Mouse (Mus musculus) forebrain, embryonic 15.5 days (tissue): ENCODE measurements around the gene Nrl. TPM values are rescaled to one million over a fixed set of nuclear protein-coding genes. Genes with fewer than 3 reads are reported as not detected.

Source experiments
- ATAC-seq: fragments of 200-750 bp; cut with Nextera tagmentation; replicated peaks from 2 replicates; pipeline ENCODE4 v1.8.0; 2017; ENCODE audit warnings: mild to moderate bottlenecking, moderate TSS enrichment, moderate library complexity
- H3K27ac ChIP-seq: fragments of 300-500 bp; sonication (generic); replicated peaks from 2 replicates; pipeline ENCODE4 v1.5.1; 2015; ENCODE audit warnings: mild to moderate bottlenecking, inconsistent platforms
- H3K27me3 ChIP-seq: fragments of 300-500 bp; sonication (generic); 2 replicates; pipeline ENCODE4 v1.6.1; 2015; ENCODE audit warnings: inconsistent platforms
- H3K36me3 ChIP-seq: fragments of 300-500 bp; sonication (generic); 2 replicates; pipeline ENCODE4 v1.6.1; 2015; ENCODE audit warnings: mild to moderate bottlenecking, inconsistent platforms
- H3K4me1 ChIP-seq: fragments of 300-500 bp; sonication (generic); 2 replicates; pipeline ENCODE4 v1.6.1; 2015; ENCODE audit warnings: inconsistent platforms
- H3K4me2 ChIP-seq: fragments of 300-500 bp; sonication (generic); replicated peaks from 2 replicates; pipeline ENCODE4 v1.6.1; 2015; ENCODE audit warnings: mild to moderate bottlenecking, inconsistent platforms
- H3K4me3 ChIP-seq: fragments of 300-500 bp; sonication (generic); 2 replicates; pipeline ENCODE4 v1.5.1; 2015; ENCODE audit warnings: mild to moderate bottlenecking, inconsistent platforms
- H3K9ac ChIP-seq: fragments of 300-500 bp; sonication (generic); replicated peaks from 2 replicates; pipeline ENCODE4 v1.6.1; 2015; ENCODE audit warnings: mild to moderate bottlenecking, inconsistent platforms
- H3K9me3 ChIP-seq: fragments of 300-500 bp; sonication (generic); 2 replicates; pipeline ENCODE4 v1.6.1; 2016; ENCODE audit warnings: inconsistent platforms
- WGBS: fragments of 180-500 bp; shearing (Covaris S2); methylation state at CpG from one replicate; pipeline ENCODE4 v1.1.7; 2015; ENCODE audit warnings: mixed read lengths; 5-methylcytosine and 5-hydroxymethylcytosine counted together
- polyA plus RNA-seq: library from polyadenylated mRNA; unstranded; fragments of >200 nt; fragmentation: Nextera tagmentation; extraction: Ambion mirVana; gene quantifications from 2 replicates; pipeline ENCODE4 v1.2.1, GENCODE M21; 2015

Nrl gene
- polyA plus RNA-seq, 1 experiment from 2014 or later = 0.09 TPM

- no peaks in the 10 kb centered on the region for H3K9me3 ChIP-seq
- H3K4me2 ChIP-seq = no peak overlapping the region
- H3K4me1 ChIP-seq = peaks cover 7% of the 10 kb centered on the region
- 91% methylated on average over 3 of the region's 3 CpGs for WGBS
- no peak overlapping the region for H3K4me3 ChIP-seq
- no peak overlapping the region for H3K27ac ChIP-seq
- H3K36me3 ChIP-seq = no peaks in the 10 kb centered on the region
- ATAC-seq = no peak
- no peaks in the 10 kb centered on the region for H3K27me3 ChIP-seq
- H3K9ac ChIP-seq = no peak overlapping the region
Observed at GRCm38 (mm10) chr14:55555788-55556187, 31.0 kb upstream of the Nrl start.

- Histone ChIP-seq H3K27ac (no peak overlapping the region), H3K4me2 (no peak overlapping the region), H3K9me3 (no peaks in the 10 kb centered on the region), H3K4me1 (peaks cover 7% of the 10 kb centered on the region), H3K9ac (no peak overlapping the region), H3K4me3 (no peak overlapping the region), H3K36me3 (no peaks in the 10 kb centered on the region; the same call in 1 of the 2 replicates), H3K27me3 (no peaks in the 10 kb centered on the region)
- no peak for ATAC-seq
Observed at GRCm38 (mm10) chr14:55554635-55555034, 29.9 kb upstream of the Nrl start.

GRCm38 (mm10) chr14:55551794-55552193, 27.0 kb upstream of the Nrl start:
- no peak overlapping the region for H3K27ac ChIP-seq

GRCm38 (mm10) chr14:55551347-55551746, 26.6 kb upstream of the Nrl start:
- Histone ChIP-seq H3K4me3 (no peak overlapping the region), H3K9ac (no peak overlapping the region), H3K36me3 (peaks cover 18% of the 10 kb centered on the region), H3K27me3 (no peaks in the 10 kb centered on the region), H3K4me1 (no peaks in the 10 kb centered on the region), H3K4me2 (no peak overlapping the region), H3K27ac (no peak overlapping the region), H3K9me3 (no peaks in the 10 kb centered on the region)
- no peak for ATAC-seq
- 68% methylated on average over 5 of the region's 5 CpGs for WGBS

More at GRCm38 (mm10) chr14:55551794-55552193, 27.0 kb upstream of the Nrl start:
- 87% methylated on average over 8 of the region's 8 CpGs for WGBS
- ATAC-seq = no peak
- H3K4me2 ChIP-seq = no peak overlapping the region
- H3K27me3 ChIP-seq = no peaks in the 10 kb centered on the region
- H3K4me1 ChIP-seq = no peaks in the 10 kb centered on the region
- no peak overlapping the region for H3K4me3 ChIP-seq
- peaks cover 18% of the 10 kb centered on the region for H3K36me3 ChIP-seq
- no peaks in the 10 kb centered on the region for H3K9me3 ChIP-seq
- no peak overlapping the region for H3K9ac ChIP-seq

- H3K9ac ChIP-seq = no peak overlapping the region
- 73% methylated on average over 6 of the region's 6 CpGs for WGBS
Observed at GRCm38 (mm10) chr14:55550191-55550590, 25.4 kb upstream of the Nrl start.

GRCm38 (mm10) chr14:55544334-55544733, 19.6 kb upstream of the Nrl start:
- WGBS = 41% methylated on average over 9 of the region's 9 CpGs
- no peak overlapping the region for H3K27ac ChIP-seq
- no peaks in the 10 kb centered on the region for H3K9me3 ChIP-seq
- no peak overlapping the region for H3K4me3 ChIP-seq
- peaks cover 19% of the 10 kb centered on the region for H3K36me3 ChIP-seq
- ATAC-seq = no peak
- no peak overlapping the region for H3K9ac ChIP-seq
- H3K4me2 ChIP-seq = no peak overlapping the region
- H3K4me1 ChIP-seq = peaks cover 31% of the 10 kb centered on the region
- no peaks in the 10 kb centered on the region for H3K27me3 ChIP-seq

More at GRCm38 (mm10) chr14:55550191-55550590, 25.4 kb upstream of the Nrl start:
- no peak overlapping the region for H3K4me2 ChIP-seq
- no peak overlapping the region for H3K4me3 ChIP-seq
- H3K36me3 ChIP-seq = peaks cover 18% of the 10 kb centered on the region
- H3K27ac ChIP-seq = no peak overlapping the region
- no peaks in the 10 kb centered on the region for H3K4me1 ChIP-seq
- H3K9me3 ChIP-seq = no peaks in the 10 kb centered on the region
- no peak for ATAC-seq
- no peaks in the 10 kb centered on the region for H3K27me3 ChIP-seq

- Histone ChIP-seq H3K4me3 (no peak overlapping the region), H3K36me3 (0 out of 2 replicates have a peak, but pooled peaks cover 3% of the 10 kb centered on the region), H3K27ac (no peak overlapping the region), H3K27me3 (no peaks in the 10 kb centered on the region), H3K9ac (no peak overlapping the region), H3K4me2 (no peak overlapping the region), H3K9me3 (no peaks in the 10 kb centered on the region), H3K4me1 (peaks cover 31% of the 10 kb centered on the region)
- 95% methylated on average over 12 of the region's 12 CpGs for WGBS
- ATAC-seq = no peak
Observed at GRCm38 (mm10) chr14:55542268-55542667, 17.5 kb upstream of the Nrl start.

- WGBS = 3% methylated on average over 10 of the region's 10 CpGs
Observed at GRCm38 (mm10) chr14:55540787-55541321, 16.1 kb upstream of the Nrl start.

GRCm38 (mm10) chr14:55540067-55540786, 15.4 kb upstream of the Nrl start, which contains the start of gene Pck2:
Gene Pck2 (plus strand): TSS chr14:55540266.
- Histone ChIP-seq H3K9ac (peak within 1 kb of the TSS; percentile 72), H3K4me2 (peak within 1 kb of the TSS; percentile 86), H3K36me3 (0 out of 2 replicates have a peak, but pooled peaks cover 3% of the 10 kb centered on the region), H3K9me3 (no peaks in the 10 kb centered on the region), H3K4me1 (peaks cover 31% of the 10 kb centered on the region), H3K27ac (peak within 1 kb of the TSS; percentile 85), H3K27me3 (no peaks in the 10 kb centered on the region), H3K4me3 (peak within 1 kb of the TSS; percentile 58)
- ATAC-seq = peak; percentile 83
- WGBS = under 1% methylated on average over 32 of the region's 32 CpGs

More at GRCm38 (mm10) chr14:55540787-55541321, 16.1 kb upstream of the Nrl start:
- H3K27me3 ChIP-seq = no peaks in the 10 kb centered on the region
- ATAC-seq = peak; percentile 65
- H3K4me2 ChIP-seq = peak overlapping the region; percentile 86
- H3K9me3 ChIP-seq = no peaks in the 10 kb centered on the region
- H3K36me3 ChIP-seq = 0 out of 2 replicates have a peak, but pooled peaks cover 3% of the 10 kb centered on the region
- H3K4me1 ChIP-seq = peaks cover 31% of the 10 kb centered on the region
- H3K4me3 ChIP-seq = peak overlapping the region; percentile 58
- H3K27ac ChIP-seq = peak overlapping the region; percentile 85
- peak overlapping the region; percentile 72 for H3K9ac ChIP-seq

GRCm38 (mm10) chr14:55536116-55536745, 11.4 kb upstream of the Nrl start:
- Histone ChIP-seq H3K27ac (no peak overlapping the region), H3K27me3 (no peaks in the 10 kb centered on the region), H3K9me3 (no peaks in the 10 kb centered on the region), H3K4me3 (no peak overlapping the region), H3K4me1 (peaks cover 13% of the 10 kb centered on the region), H3K9ac (no peak overlapping the region), H3K36me3 (no peaks in the 10 kb centered on the region), H3K4me2 (no peak overlapping the region)
- 54% methylated on average over 6 of the region's 6 CpGs for WGBS
- ATAC-seq = no peak

GRCm38 (mm10) chr14:55527940-55528339, 3.2 kb upstream of the Nrl start:
- Histone ChIP-seq H3K9me3 (no peaks in the 10 kb centered on the region), H3K4me3 (no peak overlapping the region), H3K9ac (no peak overlapping the region), H3K36me3 (no peaks in the 10 kb centered on the region), H3K4me2 (no peak overlapping the region), H3K27ac (no peak overlapping the region), H3K4me1 (no peaks in the 10 kb centered on the region), H3K27me3 (no peaks in the 10 kb centered on the region)
- 27% methylated on average over 3 of the region's 3 CpGs for WGBS
- ATAC-seq = no peak

GRCm38 (mm10) chr14:55526674-55527073, 1.9 kb upstream of the Nrl start:
- Histone ChIP-seq H3K27ac (no peak overlapping the region), H3K4me3 (no peak overlapping the region), H3K9me3 (no peaks in the 10 kb centered on the region), H3K4me1 (no peaks in the 10 kb centered on the region), H3K9ac (no peak overlapping the region), H3K36me3 (no peaks in the 10 kb centered on the region), H3K27me3 (no peaks in the 10 kb centered on the region; the same call in 1 of the 2 replicates), H3K4me2 (no peak overlapping the region)
- ATAC-seq = no peak
- WGBS = 84% methylated on average over 2 of the region's 2 CpGs
